In the genomic region with DNA sequence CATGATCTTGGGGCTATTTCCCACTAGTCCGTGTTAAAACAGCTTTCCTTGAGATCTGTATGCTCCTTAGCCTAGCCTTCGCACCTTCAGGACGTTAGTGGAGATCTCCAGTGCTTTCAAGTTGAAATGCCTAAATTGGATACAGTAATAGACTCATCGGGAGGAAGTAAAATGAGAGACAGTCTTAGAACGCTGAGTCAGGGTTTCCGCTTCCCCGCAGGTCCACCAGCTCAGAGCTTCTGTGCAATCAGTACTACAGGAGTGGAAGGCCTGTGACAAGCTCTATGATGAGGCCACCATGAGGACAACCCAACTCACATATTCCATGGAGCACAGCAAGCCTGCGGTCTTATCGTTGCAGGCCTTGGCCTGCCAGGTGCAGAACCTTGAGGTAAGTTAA, we compare ENCODE assay signal across 27 mouse cellular contexts.
"Had no signal": no experiment of that assay in that cellular context is flagged by ENCODE, and none has a peak within 500 bp of the region (broad histone marks: within the 10 kb centered on the region; RNA-seq: fewer than 3 reads in every experiment).

No protein-coding gene starts in this region.

- H3K4me2 ChIP-seq: embryonic facial prominence, embryonic 12.5 days; embryonic facial prominence, embryonic 13.5 days; embryonic facial prominence, embryonic 15.5 days; forebrain, embryonic 12.5 days; forebrain, embryonic 13.5 days; forebrain, embryonic 15.5 days had no signal

- H3K4me1 ChIP-seq: embryonic facial prominence, embryonic 10.5 days; embryonic facial prominence, embryonic 12.5 days; embryonic facial prominence, embryonic 13.5 days; embryonic facial prominence, embryonic 15.5 days; forebrain, embryonic 10.5 days; forebrain, embryonic 12.5 days; forebrain, embryonic 13.5 days; forebrain, embryonic 15.5 days had no signal

- H3K9ac ChIP-seq: embryonic facial prominence, embryonic 12.5 days; embryonic facial prominence, embryonic 13.5 days; embryonic facial prominence, embryonic 15.5 days; forebrain, embryonic 12.5 days; forebrain, embryonic 13.5 days; forebrain, embryonic 15.5 days; forebrain, postnatal 0 days had no signal

- H3K27me3 ChIP-seq: embryonic facial prominence, embryonic 12.5 days; embryonic facial prominence, embryonic 13.5 days; embryonic facial prominence, embryonic 15.5 days; forebrain, embryonic 12.5 days; forebrain, embryonic 13.5 days; forebrain, embryonic 15.5 days had no signal

- DNase-seq: cerebellum, adult 9-10 months; cerebellum, adult 9-11 months; cerebellum, postnatal 10 days; cerebellum, postnatal 14 days; cerebellum, postnatal 25 days; cerebellum, postnatal 36 days; embryo, embryonic 11 days; forebrain, postnatal 0 days; gastrocnemius, adult 2 months; gastrocnemius, postnatal 10 days; gastrocnemius, postnatal 14 days; gastrocnemius, postnatal 25 days; gastrocnemius, postnatal 36 days; heart, adult 11 months; heart, adult 18-20 months; heart, adult 2 months had no signal

- H3K4me3 ChIP-seq: embryonic facial prominence, embryonic 10.5 days; embryonic facial prominence, embryonic 12.5 days; embryonic facial prominence, embryonic 13.5 days; embryonic facial prominence, embryonic 15.5 days; erythroblast, embryonic 14.5 days; forebrain, embryonic 10.5 days; forebrain, embryonic 12.5 days; forebrain, embryonic 13.5 days; forebrain, embryonic 15.5 days; gastrocnemius, adult 2 months; heart, adult 2 months had no signal

- H3K9me3 ChIP-seq: embryonic facial prominence, embryonic 10.5 days; embryonic facial prominence, embryonic 12.5 days; embryonic facial prominence, embryonic 13.5 days; embryonic facial prominence, embryonic 15.5 days; forebrain, embryonic 10.5 days; forebrain, embryonic 12.5 days; forebrain, embryonic 13.5 days; forebrain, embryonic 15.5 days had no signal

- ATAC-seq: forebrain, embryonic 13.5 days; forebrain, embryonic 14.5 days; forebrain, embryonic 15.5 days; forebrain, embryonic 16.5 days; forebrain, postnatal 0 days had no signal

- H3K27ac ChIP-seq: embryonic facial prominence, embryonic 10.5 days; embryonic facial prominence, embryonic 12.5 days; embryonic facial prominence, embryonic 13.5 days; embryonic facial prominence, embryonic 15.5 days; forebrain, embryonic 10.5 days; forebrain, embryonic 12.5 days; forebrain, embryonic 13.5 days; forebrain, embryonic 15.5 days; gastrocnemius, adult 2 months; heart, adult 2 months had no signal
